Mouse (Mus musculus): Measurements from ENCODE around the gene Sertad2. TPM values are rescaled to one million over a fixed set of nuclear protein-coding genes. Genes with fewer than 3 reads are reported as not detected.

The Sertad2 gene
- polyA plus RNA-seq, 1 experiment from 2014 or later = 29.1 TPM

GRCm38 (mm10) chr11:20635646-20636045 lies 92.6 kb downstream of the Sertad2 start:
- no peak overlapping the region for H3K4me3 ChIP-seq (ENCODE audit: low read length)
- H3K9ac ChIP-seq (ENCODE audit: low read depth, low read length) = no peak overlapping the region
- H3K4me1 ChIP-seq (ENCODE audit: control insufficient read depth, insufficient read depth, low read depth, low read length) = peaks cover 22% of the 10 kb centered on the region
- no peaks in the 10 kb centered on the region for H3K9me3 ChIP-seq (ENCODE audit: control insufficient read depth, low read length)
- no peaks in the 10 kb centered on the region for H3K36me3 ChIP-seq (ENCODE audit: control insufficient read depth, insufficient read depth, low read length)
- H3K27ac ChIP-seq (ENCODE audit: low read depth, low read length) = no peak overlapping the region
- H3K4me2 ChIP-seq (ENCODE audit: low read length) = no peak overlapping the region
- WGBS = 36% methylated on average over 6 of the region's 6 CpGs
- H3K27me3 ChIP-seq (replicated peaks; ENCODE audit: control insufficient read depth, insufficient read depth, low read length) = no peaks in the 10 kb centered on the region
- no peak for ATAC-seq

- H3K4me2 ChIP-seq (ENCODE audit: low read length) = no peak overlapping the region
- no peak for ATAC-seq
- H3K4me1 ChIP-seq (ENCODE audit: control insufficient read depth, insufficient read depth, low read depth, low read length) = peaks cover 22% of the 10 kb centered on the region
- H3K4me3 ChIP-seq (ENCODE audit: low read length) = no peak overlapping the region
- H3K36me3 ChIP-seq (ENCODE audit: control insufficient read depth, insufficient read depth, low read length) = no peaks in the 10 kb centered on the region
- 72% methylated on average over 4 of the region's 4 CpGs for WGBS
- H3K27me3 ChIP-seq (replicated peaks; ENCODE audit: control insufficient read depth, insufficient read depth, low read length) = no peaks in the 10 kb centered on the region
- H3K9ac ChIP-seq (ENCODE audit: low read depth, low read length) = no peak overlapping the region
- H3K27ac ChIP-seq (ENCODE audit: low read depth, low read length) = no peak overlapping the region
- H3K9me3 ChIP-seq (ENCODE audit: control insufficient read depth, low read length) = no peaks in the 10 kb centered on the region
Observed at GRCm38 (mm10) chr11:20636114-20636513, 93.1 kb downstream of the Sertad2 start.

- H3K9ac ChIP-seq (ENCODE audit: low read depth, low read length) = no peak overlapping the region
- no peaks in the 10 kb centered on the region for H3K36me3 ChIP-seq (ENCODE audit: control insufficient read depth, insufficient read depth, low read length)
- H3K9me3 ChIP-seq (ENCODE audit: control insufficient read depth, low read length) = no peaks in the 10 kb centered on the region
- H3K4me3 ChIP-seq (ENCODE audit: low read length) = no peak overlapping the region
- H3K4me1 ChIP-seq (ENCODE audit: control insufficient read depth, insufficient read depth, low read depth, low read length) = peaks cover 22% of the 10 kb centered on the region
- no peak overlapping the region for H3K27ac ChIP-seq (ENCODE audit: low read depth, low read length)
- ATAC-seq = no peak
- no peak overlapping the region for H3K4me2 ChIP-seq (ENCODE audit: low read length)
- H3K27me3 ChIP-seq (replicated peaks; ENCODE audit: control insufficient read depth, insufficient read depth, low read length) = no peaks in the 10 kb centered on the region
Observed at GRCm38 (mm10) chr11:20637060-20637459, 94.0 kb downstream of the Sertad2 start.

GRCm38 (mm10) chr11:20638841-20639240 lies 95.8 kb downstream of the Sertad2 start:
- WGBS = 24% methylated on average over 3 of the region's 3 CpGs
- no peak overlapping the region for H3K4me3 ChIP-seq (ENCODE audit: low read length)
- no peaks in the 10 kb centered on the region for H3K27me3 ChIP-seq (replicated peaks; ENCODE audit: control insufficient read depth, insufficient read depth, low read length)
- ATAC-seq = no peak
- H3K36me3 ChIP-seq (ENCODE audit: control insufficient read depth, insufficient read depth, low read length) = no peaks in the 10 kb centered on the region
- peaks cover 12% of the 10 kb centered on the region for H3K4me1 ChIP-seq (ENCODE audit: control insufficient read depth, insufficient read depth, low read depth, low read length)
- no peak overlapping the region for H3K9ac ChIP-seq (ENCODE audit: low read depth, low read length)
- no peak overlapping the region for H3K27ac ChIP-seq (ENCODE audit: low read depth, low read length)
- H3K9me3 ChIP-seq (ENCODE audit: control insufficient read depth, low read length) = no peaks in the 10 kb centered on the region
- H3K4me2 ChIP-seq (ENCODE audit: low read length) = no peak overlapping the region

GRCm38 (mm10) chr11:20639918-20640447 lies 96.9 kb downstream of the Sertad2 start:
- Histone ChIP-seq H3K27me3 (replicated peaks; ENCODE audit: control insufficient read depth, insufficient read depth, low read length) (no peaks in the 10 kb centered on the region), H3K4me2 (ENCODE audit: low read length) (peak overlapping the region; percentile 30), H3K4me3 (ENCODE audit: low read length) (no peak overlapping the region), H3K9me3 (ENCODE audit: control insufficient read depth, low read length) (no peaks in the 10 kb centered on the region), H3K36me3 (ENCODE audit: control insufficient read depth, insufficient read depth, low read length) (no peaks in the 10 kb centered on the region), H3K27ac (ENCODE audit: low read depth, low read length) (peak overlapping the region; percentile 49; the same call in 1 of the 2 replicates), H3K4me1 (ENCODE audit: control insufficient read depth, insufficient read depth, low read depth, low read length) (peaks cover 12% of the 10 kb centered on the region), H3K9ac (ENCODE audit: low read depth, low read length) (peak overlapping the region; percentile 44)
- ATAC-seq = peak; percentile 80
- WGBS = under 1% methylated on average over 11 of the region's 11 CpGs

- Histone ChIP-seq H3K9ac (ENCODE audit: low read depth, low read length) (no peak overlapping the region), H3K27me3 (replicated peaks; ENCODE audit: control insufficient read depth, insufficient read depth, low read length) (no peaks in the 10 kb centered on the region), H3K9me3 (ENCODE audit: control insufficient read depth, low read length) (no peaks in the 10 kb centered on the region), H3K36me3 (ENCODE audit: control insufficient read depth, insufficient read depth, low read length) (no peaks in the 10 kb centered on the region), H3K27ac (ENCODE audit: low read depth, low read length) (no peak overlapping the region), H3K4me2 (ENCODE audit: low read length) (no peak overlapping the region), H3K4me1 (ENCODE audit: control insufficient read depth, insufficient read depth, low read depth, low read length) (peaks cover 17% of the 10 kb centered on the region), H3K4me3 (ENCODE audit: low read length) (no peak overlapping the region)
- WGBS = 86% methylated on average over 5 of the region's 5 CpGs
- ATAC-seq = no peak
Observed at GRCm38 (mm10) chr11:20642321-20642720, 99.3 kb downstream of the Sertad2 start.

GRCm38 (mm10) chr11:20643161-20643560 lies 100.1 kb downstream of the Sertad2 start:
- Histone ChIP-seq H3K4me1 (ENCODE audit: control insufficient read depth, insufficient read depth, low read depth, low read length) (peaks cover 19% of the 10 kb centered on the region), H3K27me3 (replicated peaks; ENCODE audit: control insufficient read depth, insufficient read depth, low read length) (no peaks in the 10 kb centered on the region)
- 73% methylated on average over 5 of the region's 5 CpGs for WGBS

GRCm38 (mm10) chr11:20644166-20644565 lies 101.1 kb downstream of the Sertad2 start:
- Histone ChIP-seq H3K4me3 (ENCODE audit: low read length) (no peak overlapping the region), H3K9me3 (ENCODE audit: control insufficient read depth, low read length) (no peaks in the 10 kb centered on the region), H3K4me2 (ENCODE audit: low read length) (no peak overlapping the region), H3K9ac (ENCODE audit: low read depth, low read length) (no peak overlapping the region), H3K36me3 (ENCODE audit: control insufficient read depth, insufficient read depth, low read length) (peaks cover 5% of the 10 kb centered on the region), H3K27ac (ENCODE audit: low read depth, low read length) (no peak overlapping the region), H3K4me1 (ENCODE audit: control insufficient read depth, insufficient read depth, low read depth, low read length) (peaks cover 19% of the 10 kb centered on the region), H3K27me3 (replicated peaks; ENCODE audit: control insufficient read depth, insufficient read depth, low read length) (no peaks in the 10 kb centered on the region)
- WGBS = 59% methylated on average over 1 of the region's 1 CpGs
- ATAC-seq = no peak

More at GRCm38 (mm10) chr11:20643161-20643560, 100.1 kb downstream of the Sertad2 start:
- Histone ChIP-seq H3K9ac (ENCODE audit: low read depth, low read length) (no peak overlapping the region), H3K4me3 (ENCODE audit: low read length) (no peak overlapping the region), H3K9me3 (ENCODE audit: control insufficient read depth, low read length) (no peaks in the 10 kb centered on the region), H3K27ac (ENCODE audit: low read depth, low read length) (no peak overlapping the region), H3K36me3 (ENCODE audit: control insufficient read depth, insufficient read depth, low read length) (peaks cover under 1% of the 10 kb centered on the region), H3K4me2 (ENCODE audit: low read length) (no peak overlapping the region)
- no peak for ATAC-seq

GRCm38 (mm10) chr11:20644872-20645271 lies 101.8 kb downstream of the Sertad2 start:
- ATAC-seq = no peak
- no peak overlapping the region for H3K4me2 ChIP-seq (ENCODE audit: low read length)
- no peak overlapping the region for H3K4me3 ChIP-seq (ENCODE audit: low read length)
- peaks cover 21% of the 10 kb centered on the region for H3K4me1 ChIP-seq (ENCODE audit: control insufficient read depth, insufficient read depth, low read depth, low read length)
- H3K9ac ChIP-seq (ENCODE audit: low read depth, low read length) = no peak overlapping the region
- H3K27me3 ChIP-seq (replicated peaks; ENCODE audit: control insufficient read depth, insufficient read depth, low read length) = no peaks in the 10 kb centered on the region
- no peak overlapping the region for H3K27ac ChIP-seq (ENCODE audit: low read depth, low read length)
- peaks cover 5% of the 10 kb centered on the region for H3K36me3 ChIP-seq (ENCODE audit: control insufficient read depth, insufficient read depth, low read length)
- 54% methylated on average over 6 of the region's 6 CpGs for WGBS
- no peaks in the 10 kb centered on the region for H3K9me3 ChIP-seq (ENCODE audit: control insufficient read depth, low read length)

- no peaks in the 10 kb centered on the region for H3K9me3 ChIP-seq (ENCODE audit: control insufficient read depth, low read length)
- no peak overlapping the region for H3K9ac ChIP-seq (ENCODE audit: low read depth, low read length)
- no peak for ATAC-seq
- WGBS = 80% methylated on average over 3 of the region's 3 CpGs
- no peak overlapping the region for H3K4me3 ChIP-seq (ENCODE audit: low read length)
- no peak overlapping the region for H3K27ac ChIP-seq (ENCODE audit: low read depth, low read length)
- H3K36me3 ChIP-seq (ENCODE audit: control insufficient read depth, insufficient read depth, low read length) = peaks cover 5% of the 10 kb centered on the region
- H3K27me3 ChIP-seq (replicated peaks; ENCODE audit: control insufficient read depth, insufficient read depth, low read length) = no peaks in the 10 kb centered on the region
- no peak overlapping the region for H3K4me2 ChIP-seq (ENCODE audit: low read length)
- H3K4me1 ChIP-seq (ENCODE audit: control insufficient read depth, insufficient read depth, low read depth, low read length) = peaks cover 19% of the 10 kb centered on the region
Observed at GRCm38 (mm10) chr11:20645521-20645920, 102.5 kb downstream of the Sertad2 start.
